Mouse (Mus musculus) bone marrow macrophage, adult 2 months (primary cell): ENCODE measurements at regions not wholly inside any gene's neighbourhood (a gene's known extent, or its start where the extent isn't known, plus 50 kb on each side); places are given as distances from the start of the nearest gene placed in this dataset.

ENCODE experiments used
- H3K27ac ChIP-seq: 2 replicates; pipeline ENCODE4 v1.5.1; 2012; ENCODE audit warnings: low read depth, low read length; ENCODE audit not compliant: insufficient read depth
- H3K4me1 ChIP-seq: 2 replicates; pipeline ENCODE4 v1.6.1; 2012; ENCODE audit warnings: low read length; ENCODE audit not compliant: control insufficient read depth, insufficient read depth
- H3K4me3 ChIP-seq: 2 replicates; pipeline ENCODE4 v1.5.1; 2012; ENCODE audit warnings: mild to moderate bottlenecking, low read length, moderate library complexity; ENCODE audit not compliant: insufficient read depth
- CTCF ChIP-seq: IDR thresholded peaks from 2 replicates; pipeline ENCODE4 v1.5.1; 2012; ENCODE audit warnings: low read depth, mild to moderate bottlenecking, low read length, moderate library complexity
- POLR2A ChIP-seq: IDR thresholded peaks from 2 replicates; pipeline ENCODE4 v1.6.1; 2012; ENCODE audit warnings: mild to moderate bottlenecking, low read depth, low read length, borderline replicate concordance

- TF ChIP-seq POLR2A, result no peak
- no peak for TF ChIP-seq CTCF
Observed at GRCm38 (mm10) chr13:69182478-69182877, 183.1 kb upstream of the Adcy2 start.

GRCm38 (mm10) chr13:69190661-69191060 is 191.3 kb upstream of the Adcy2 start:
- Histone ChIP-seq H3K4me3 (no peak overlapping the region), H3K27ac (no peak overlapping the region), H3K4me1 (no peaks in the 10 kb centered on the region)
- no peak for TF ChIP-seq POLR2A
- TF ChIP-seq CTCF, result no peak

More at GRCm38 (mm10) chr13:69182478-69182877, 183.1 kb upstream of the Adcy2 start:
- Histone ChIP-seq H3K4me1 (no peaks in the 10 kb centered on the region), H3K4me3 (no peak overlapping the region), H3K27ac (no peak overlapping the region)

GRCm38 (mm10) chr13:69196464-69196871 is 197.1 kb upstream of the Adcy2 start:
- TF ChIP-seq POLR2A (no peak), CTCF (no peak)
- H3K4me3 ChIP-seq, result no peak overlapping the region
- no peak overlapping the region for H3K27ac ChIP-seq
- no peaks in the 10 kb centered on the region for H3K4me1 ChIP-seq

DNA sequence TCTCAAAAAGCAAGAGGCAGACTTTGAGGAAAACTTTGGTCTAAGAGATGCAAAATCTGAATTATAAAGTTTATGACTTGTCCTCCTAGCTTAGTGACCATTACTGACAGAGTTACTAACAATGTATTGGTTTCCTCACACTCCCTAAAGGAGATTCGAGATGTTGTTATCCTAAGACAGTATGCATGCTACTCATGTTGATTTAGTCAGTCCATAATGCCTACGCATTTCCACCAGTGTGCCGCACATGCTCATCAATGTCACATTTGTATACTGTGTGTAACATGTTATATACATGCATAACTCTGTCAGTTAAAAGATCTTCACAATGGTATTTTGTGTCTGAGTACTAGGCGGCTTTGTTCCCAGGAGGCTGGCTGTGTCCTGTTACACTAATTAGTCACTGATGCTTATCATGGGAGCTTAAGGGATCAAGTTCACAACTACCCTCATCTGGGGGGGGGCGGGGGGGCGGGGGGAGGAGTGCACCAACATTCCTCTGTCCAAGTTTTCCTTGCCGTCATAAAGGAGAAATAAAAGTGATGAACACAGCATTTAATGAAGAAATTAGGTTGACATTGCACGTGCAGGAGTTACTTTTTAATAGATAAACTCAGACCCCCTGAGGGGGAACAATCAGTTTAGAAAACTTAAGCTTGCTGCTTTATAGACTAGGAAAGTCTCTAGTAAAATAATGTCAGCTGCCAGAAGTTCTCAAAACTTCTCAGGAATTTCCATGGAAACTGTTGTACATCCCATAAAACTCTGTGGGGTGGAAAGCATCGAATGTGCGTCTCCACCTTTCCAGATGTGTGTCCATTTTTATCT is 208.6 kb upstream of the Adcy2 start:
- Histone ChIP-seq H3K27ac (no peak overlapping the region), H3K4me3 (no peak overlapping the region), H3K4me1 (no peaks in the 10 kb centered on the region)
- TF ChIP-seq POLR2A, result no peak
- TF ChIP-seq CTCF, result no peak

GRCm38 (mm10) chr13:69208569-69208881 is 209.2 kb upstream of the Adcy2 start:
- TF ChIP-seq POLR2A (no peak), CTCF (no peak)
- H3K27ac ChIP-seq, result no peak overlapping the region
- no peak overlapping the region for H3K4me3 ChIP-seq
- no peaks in the 10 kb centered on the region for H3K4me1 ChIP-seq

DNA sequence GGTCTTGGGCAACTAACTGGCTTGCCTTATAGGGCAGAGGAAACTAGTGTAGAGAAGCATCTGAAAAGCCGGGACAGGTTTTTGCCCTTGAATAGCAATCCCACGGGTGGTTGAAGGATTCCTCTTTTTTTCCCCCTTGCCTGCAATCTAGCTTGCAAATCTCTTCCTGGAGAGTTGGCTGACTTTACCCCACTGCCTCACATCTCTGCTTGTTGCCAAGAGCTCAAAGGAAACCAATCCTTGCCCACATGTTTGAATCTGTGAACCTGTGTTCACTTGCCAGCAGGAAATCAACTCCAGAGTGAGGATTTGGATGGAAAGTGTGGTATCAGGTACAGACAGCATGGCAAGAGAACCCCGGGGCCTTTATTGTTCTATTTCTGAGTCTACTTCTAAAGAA is 217.2 kb upstream of the Adcy2 start:
- Histone ChIP-seq H3K4me3 (no peak overlapping the region), H3K4me1 (no peaks in the 10 kb centered on the region), H3K27ac (no peak overlapping the region)
- TF ChIP-seq CTCF (no peak), POLR2A (no peak)

DNA sequence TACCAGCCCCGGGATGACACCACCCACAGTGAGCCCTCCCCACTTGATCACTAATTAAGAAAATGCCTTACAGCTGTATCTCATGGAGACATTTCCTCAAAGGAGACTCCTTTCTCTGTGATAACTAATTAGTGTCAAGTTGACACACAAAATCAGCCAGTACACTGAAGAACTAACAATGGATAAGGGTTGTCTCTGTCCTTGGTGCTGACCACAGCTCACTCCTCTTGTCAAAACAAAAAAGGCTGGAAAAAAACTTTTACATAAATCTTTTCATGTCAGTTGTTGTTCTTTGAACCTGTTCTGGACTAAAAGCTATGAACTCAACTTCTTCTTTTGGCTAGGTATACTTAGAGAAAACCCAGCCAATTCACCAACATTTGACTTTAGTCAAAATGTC is 221.1 kb upstream of the Adcy2 start:
- Histone ChIP-seq H3K4me1 (no peaks in the 10 kb centered on the region), H3K27ac (no peak overlapping the region), H3K4me3 (no peak overlapping the region)
- TF ChIP-seq POLR2A (no peak), CTCF (no peak)

DNA sequence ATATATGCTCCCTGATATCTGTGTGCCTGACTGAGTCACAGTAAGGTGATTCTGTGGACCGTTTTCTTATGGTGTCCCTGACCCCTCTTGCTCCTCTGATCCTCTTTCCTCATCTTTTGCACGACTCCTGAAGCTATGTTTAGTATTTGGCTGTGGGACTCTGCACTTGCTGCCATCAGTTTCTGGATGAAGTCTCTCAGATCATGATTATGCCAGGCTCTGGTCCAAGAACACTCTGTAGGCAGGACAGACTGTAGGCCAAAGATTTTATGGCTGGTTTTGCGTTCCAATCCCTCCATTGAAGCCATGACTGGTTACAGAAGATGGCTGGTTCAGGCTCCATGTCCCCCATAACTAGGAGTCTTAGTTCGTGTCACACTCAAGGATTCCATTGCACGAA is 227.2 kb upstream of the Adcy2 start:
- TF ChIP-seq CTCF, result no peak
- TF ChIP-seq POLR2A, result no peak
- Histone ChIP-seq H3K4me3 (no peak overlapping the region), H3K4me1 (no peaks in the 10 kb centered on the region), H3K27ac (no peak overlapping the region)

GRCm38 (mm10) chr13:69230361-69230943 is 231.1 kb upstream of the Adcy2 start:
- TF ChIP-seq POLR2A, result no peak
- TF ChIP-seq CTCF, result no peak
- Histone ChIP-seq H3K4me3 (no peak overlapping the region), H3K27ac (no peak overlapping the region), H3K4me1 (no peaks in the 10 kb centered on the region)

DNA sequence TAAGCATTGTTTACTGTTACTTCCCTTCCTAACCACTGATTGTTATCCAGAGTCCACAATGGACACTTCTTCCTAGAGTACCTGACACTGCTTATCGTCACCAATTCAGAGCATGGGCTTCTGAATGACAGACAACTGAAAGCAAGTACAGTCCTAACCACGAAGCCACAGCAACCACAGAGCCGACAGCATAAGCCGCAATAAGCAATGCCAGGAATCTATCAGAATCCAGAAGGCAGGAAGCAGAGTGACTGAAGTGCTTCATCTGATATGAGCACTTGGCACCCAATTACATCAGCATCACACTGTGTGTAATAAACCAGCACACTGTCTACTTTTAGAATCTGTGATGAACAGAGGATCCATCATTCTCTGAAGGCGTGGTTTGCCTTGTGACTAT is 237.0 kb upstream of the Adcy2 start:
- Histone ChIP-seq H3K4me3 (no peak overlapping the region), H3K4me1 (no peaks in the 10 kb centered on the region), H3K27ac (no peak overlapping the region)
- TF ChIP-seq CTCF (no peak), POLR2A (no peak)
